In the genomic region with DNA sequence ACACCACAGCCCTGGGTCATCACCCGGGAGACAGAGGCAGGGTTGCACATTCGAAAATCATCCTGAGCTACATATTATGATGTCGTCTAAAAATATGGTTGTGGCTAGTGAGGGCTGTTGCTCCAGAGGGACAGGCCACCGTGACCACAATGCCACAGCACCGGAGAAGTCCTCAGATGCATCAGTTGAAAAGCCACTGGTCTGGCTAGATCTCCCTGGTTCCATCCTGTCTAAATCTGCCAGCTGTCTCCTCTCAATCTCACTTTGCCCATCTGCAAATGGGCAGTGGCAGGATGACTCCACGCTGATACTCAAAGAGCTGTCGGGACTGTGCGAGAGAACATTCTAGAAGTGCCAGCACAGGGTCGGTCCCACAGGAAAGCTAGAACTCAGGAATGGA, we compare ENCODE assay signal across 10 mouse cellular contexts. TPM values are rescaled to one million over a fixed set of nuclear protein-coding genes. Genes with fewer than 3 reads are reported as not detected.
DNase-seq lines count a peak whose midpoint lies in the region; ATAC-seq and TF ChIP-seq lines count a peak whose summit lies in the region.
"Had no signal": no experiment of that assay in that cellular context is flagged by ENCODE, and none has a peak within 500 bp of the region (broad histone marks: within the 10 kb centered on the region; RNA-seq: fewer than 3 reads in every experiment).

No protein-coding gene starts in this region.

- no peak for TF ChIP-seq CTCF in C2C12 (IDR thresholded peaks at IDR 0.05; ENCODE audit: control insufficient read depth, insufficient read depth, insufficient read length)

- no peak for TF ChIP-seq POLR2A in limb, embryonic 14.5 days (IDR thresholded peaks at IDR 0.05; ENCODE audit: borderline replicate concordance, extremely low read depth, insufficient read depth, insufficient read length)

- 74% methylated on average over 9 of the region's 9 CpGs for WGBS in kidney, embryonic 14.5 days
- WGBS in embryonic facial prominence, embryonic 11.5 days = 64% methylated on average over 9 of the region's 9 CpGs
- 43% methylated on average over 9 of the region's 9 CpGs for WGBS in limb, embryonic 14.5 days
- WGBS in midbrain, embryonic 16.5 days = 86% methylated on average over 9 of the region's 9 CpGs

- peaks cover 5% of the 10 kb centered on the region; the same call in 1 of the 2 replicates for H3K36me3 ChIP-seq in kidney, embryonic 14.5 days (ENCODE audit: control insufficient read depth, insufficient read depth, low read length)
- no peaks in the 10 kb centered on the region for H3K36me3 ChIP-seq in C2C12 (ENCODE audit: control insufficient read depth, insufficient read depth)
- H3K36me3 ChIP-seq in embryonic facial prominence, embryonic 11.5 days (replicated peaks; ENCODE audit: control insufficient read depth, insufficient read depth, low read depth, low read length) = no peaks in the 10 kb centered on the region; the same call in 1 of the 2 replicates
- peaks cover 31% of the 10 kb centered on the region for H3K36me3 ChIP-seq in limb, embryonic 14.5 days (ENCODE audit: control insufficient read depth, insufficient read depth, low read length)
- H3K36me3 ChIP-seq in midbrain, embryonic 16.5 days (ENCODE audit: control insufficient read depth, insufficient read depth, low read length) = no peaks in the 10 kb centered on the region

- ATAC-seq in kidney, embryonic 14.5 days (ENCODE audit: low FRiP score, low TSS enrichment) = no peak
- no peak for ATAC-seq in embryonic facial prominence, embryonic 11.5 days (replicated peaks; ENCODE audit: insufficient number of reproducible peaks, low FRiP score, low TSS enrichment, low read depth)
- no peak for ATAC-seq in limb, embryonic 14.5 days (ENCODE audit: low FRiP score, low read depth)
- ATAC-seq in midbrain, embryonic 16.5 days = no peak
- ATAC-seq: activated CD4-positive, CD25-positive, alpha-beta regulatory T cell, adult 4 months had no signal

- peaks cover 3% of the 10 kb centered on the region for H3K79me3 ChIP-seq in C2C12 (ENCODE audit: low read depth)

- DNase-seq in kidney, adult 11 months = no peak
- no peak for DNase-seq in embryonic facial prominence, embryonic 11.5 days (ENCODE audit: low spot score)
- no peak for DNase-seq in limb, embryonic 14.5 days (ENCODE audit: low spot score)
- DNase-seq in cerebellum, adult 8-10 months = no peak
- DNase-seq: heart, postnatal 14 days; kidney, adult 9 months had no signal

- peak overlapping the region; percentile 28; the same call in 1 of the 2 replicates for H3K4me3 ChIP-seq in kidney, embryonic 14.5 days (ENCODE audit: low read length)
- no peak overlapping the region for H3K4me3 ChIP-seq in C2C12 (ENCODE audit: insufficient read depth, poor library complexity, severe bottlenecking)
- peak overlapping the region; percentile 55 for H3K4me3 ChIP-seq in embryonic facial prominence, embryonic 11.5 days (ENCODE audit: low read depth, low read length)
- peak overlapping the region; percentile 63 for H3K4me3 ChIP-seq in limb, embryonic 14.5 days (replicated peaks; ENCODE audit: low read length)
- no peak overlapping the region for H3K4me3 ChIP-seq in midbrain, embryonic 16.5 days (ENCODE audit: low read depth, low read length)

- H3K4me1 ChIP-seq in kidney, embryonic 14.5 days (ENCODE audit: control insufficient read depth, insufficient read depth, low read length) = peaks cover 25% of the 10 kb centered on the region
- peaks cover 11% of the 10 kb centered on the region for H3K4me1 ChIP-seq in embryonic facial prominence, embryonic 11.5 days (ENCODE audit: control insufficient read depth, insufficient read depth, low read length)
- H3K4me1 ChIP-seq in limb, embryonic 14.5 days (ENCODE audit: control insufficient read depth, insufficient read depth, low read length) = peaks cover 35% of the 10 kb centered on the region
- H3K4me1 ChIP-seq in midbrain, embryonic 16.5 days (ENCODE audit: control insufficient read depth, insufficient read depth, low read length) = no peaks in the 10 kb centered on the region

- H3K4me2 ChIP-seq in kidney, embryonic 14.5 days (replicated peaks; ENCODE audit: low read depth, low read length) = peak overlapping the region; percentile 24
- H3K4me2 ChIP-seq in embryonic facial prominence, embryonic 11.5 days (ENCODE audit: low read depth, low read length) = peak overlapping the region; percentile 65
- peak overlapping the region; percentile 74 for H3K4me2 ChIP-seq in limb, embryonic 14.5 days (replicated peaks; ENCODE audit: low read depth, low read length, severe bottlenecking)
- H3K4me2 ChIP-seq in midbrain, embryonic 16.5 days (ENCODE audit: low read length) = no peak overlapping the region

- no peak overlapping the region for H3ac ChIP-seq in C2C12 (ENCODE audit: control insufficient read depth, insufficient read length, low read depth)

- H3K79me2 ChIP-seq in C2C12 (ENCODE audit: control insufficient read depth, insufficient read depth) = peaks cover 11% of the 10 kb centered on the region

- H3K9ac ChIP-seq in kidney, embryonic 14.5 days (ENCODE audit: low read depth, low read length) = no peak overlapping the region
- peak overlapping the region; percentile 18; the same call in 1 of the 2 replicates for H3K9ac ChIP-seq in embryonic facial prominence, embryonic 11.5 days (replicated peaks; ENCODE audit: low read length)
- H3K9ac ChIP-seq in limb, embryonic 14.5 days (ENCODE audit: low read depth, low read length, severe bottlenecking) = peak overlapping the region; percentile 66
- no peak overlapping the region for H3K9ac ChIP-seq in midbrain, embryonic 16.5 days (ENCODE audit: low read depth, low read length)

- H3K27ac ChIP-seq in kidney, embryonic 14.5 days (ENCODE audit: low read depth, low read length) = no peak overlapping the region
- no peak overlapping the region for H3K27ac ChIP-seq in embryonic facial prominence, embryonic 11.5 days (replicated peaks; ENCODE audit: low read depth, low read length)
- peak overlapping the region; percentile 82; the same call in 1 of the 2 replicates for H3K27ac ChIP-seq in limb, embryonic 14.5 days (replicated peaks; ENCODE audit: low read depth, low read length)
- H3K27ac ChIP-seq in midbrain, embryonic 16.5 days (ENCODE audit: low read length) = no peak overlapping the region

- H3K9me3 ChIP-seq in kidney, embryonic 14.5 days (ENCODE audit: control insufficient read depth, low read length) = no peaks in the 10 kb centered on the region
- no peaks in the 10 kb centered on the region for H3K9me3 ChIP-seq in embryonic facial prominence, embryonic 11.5 days (replicated peaks; ENCODE audit: control insufficient read depth, low read length)
- no peaks in the 10 kb centered on the region for H3K9me3 ChIP-seq in limb, embryonic 14.5 days (ENCODE audit: control insufficient read depth, low read length)
- H3K9me3 ChIP-seq in midbrain, embryonic 16.5 days (replicated peaks; ENCODE audit: control insufficient read depth, low read length, poor library complexity, severe bottlenecking) = no peaks in the 10 kb centered on the region

- no peaks in the 10 kb centered on the region for H3K27me3 ChIP-seq in kidney, embryonic 14.5 days (ENCODE audit: control insufficient read depth, insufficient read depth, low read length)
- H3K27me3 ChIP-seq in C2C12 (ENCODE audit: control insufficient read depth, insufficient read depth, insufficient read length) = no peaks in the 10 kb centered on the region
- H3K27me3 ChIP-seq in embryonic facial prominence, embryonic 11.5 days (ENCODE audit: control insufficient read depth, insufficient read depth, low read length) = no peaks in the 10 kb centered on the region
- no peaks in the 10 kb centered on the region for H3K27me3 ChIP-seq in limb, embryonic 14.5 days (ENCODE audit: control insufficient read depth, insufficient read depth, low read length)
- H3K27me3 ChIP-seq in midbrain, embryonic 16.5 days (ENCODE audit: control insufficient read depth, insufficient read depth, low read depth, low read length) = no peaks in the 10 kb centered on the region

TF ChIP-seq in C2C12, 6 proteins besides CTCF, POLR2A, EP300 and RAD21 (continues in another document):
- TF ChIP-seq CEBPB (IDR thresholded peaks at IDR 0.05; ENCODE audit: low read depth) = no peak
- TF ChIP-seq MAX (IDR thresholded peaks at IDR 0.05) = no peak
- peak; percentile 81 for TF ChIP-seq MYOD1 (IDR thresholded peaks at IDR 0.05; ENCODE audit: control insufficient read depth, insufficient read length, low read depth)

RNA-seq across cellular contexts. Expression of a gene that starts 1.8 kb away (rescaled TPM):
- 17.6 and 24.8 TPM in 2 replicates for polyA plus RNA-seq in kidney, embryonic 14.5 days (2014; fragmentation: Nextera tagmentation; extraction: Ambion mirVana)
- 127 TPM for polyA plus RNA-seq in C2C12 (2012; fragmentation: generic; extraction: Trizol)
- 50.8 and 54.2 TPM in 2 replicates for polyA plus RNA-seq in embryonic facial prominence, embryonic 11.5 days (2014; fragmentation: Nextera tagmentation; extraction: Ambion mirVana)
- polyA plus RNA-seq in limb, embryonic 14.5 days (2012; rRNA removed) = 86.0 and 118 TPM in 2 replicates
- polyA plus RNA-seq in limb, embryonic 14.5 days (2014; fragmentation: Nextera tagmentation; extraction: Ambion mirVana) = 107 and 117 TPM in 2 replicates
- 4.8 and 5.0 TPM in 2 replicates for polyA plus RNA-seq in midbrain, embryonic 16.5 days (2015; fragmentation: Nextera tagmentation; extraction: Ambion mirVana)
- polyA plus RNA-seq: activated CD4-positive, CD25-positive, alpha-beta regulatory T cell, adult 4 months had no signal

RNA-seq across cellular contexts. Expression of a gene that starts 26.0 kb away (rescaled TPM):
- 106 and 129 TPM in 2 replicates for polyA plus RNA-seq in kidney, embryonic 14.5 days (2014; fragmentation: Nextera tagmentation; extraction: Ambion mirVana)
- 119 TPM for polyA plus RNA-seq in C2C12 (2012; fragmentation: generic; extraction: Trizol)
- 103 and 113 TPM in 2 replicates for polyA plus RNA-seq in embryonic facial prominence, embryonic 11.5 days (2014; fragmentation: Nextera tagmentation; extraction: Ambion mirVana)
- 80.8 and 85.4 TPM in 2 replicates for polyA plus RNA-seq in limb, embryonic 14.5 days (2012; rRNA removed)
- polyA plus RNA-seq in limb, embryonic 14.5 days (2014; fragmentation: Nextera tagmentation; extraction: Ambion mirVana) = 102 and 106 TPM in 2 replicates
- polyA plus RNA-seq in midbrain, embryonic 16.5 days (2015; fragmentation: Nextera tagmentation; extraction: Ambion mirVana) = 77.8 and 84.5 TPM in 2 replicates

RNA-seq across cellular contexts. Expression of a gene that starts 26.2 kb away (rescaled TPM):
- 30.0 and 53.0 TPM in 2 replicates for polyA plus RNA-seq in kidney, embryonic 14.5 days (2014; fragmentation: Nextera tagmentation; extraction: Ambion mirVana)
- polyA plus RNA-seq in C2C12 (2012; fragmentation: generic; extraction: Trizol) = 53.4 TPM
- 52.4 and 55.4 TPM in 2 replicates for polyA plus RNA-seq in embryonic facial prominence, embryonic 11.5 days (2014; fragmentation: Nextera tagmentation; extraction: Ambion mirVana)
- 56.8 and 57.3 TPM in 2 replicates for polyA plus RNA-seq in limb, embryonic 14.5 days (2012; rRNA removed)
- 41.7 and 45.8 TPM in 2 replicates for polyA plus RNA-seq in limb, embryonic 14.5 days (2014; fragmentation: Nextera tagmentation; extraction: Ambion mirVana)
- 39.8 and 47.5 TPM in 2 replicates for polyA plus RNA-seq in midbrain, embryonic 16.5 days (2015; fragmentation: Nextera tagmentation; extraction: Ambion mirVana)

RNA-seq across cellular contexts. Expression of a gene that starts 33.9 kb away (rescaled TPM):
- polyA plus RNA-seq in kidney, embryonic 14.5 days (2014; fragmentation: Nextera tagmentation; extraction: Ambion mirVana) = 1.2 and 1.4 TPM in 2 replicates
- polyA plus RNA-seq in C2C12 (2012; fragmentation: generic; extraction: Trizol) = 0.06 TPM
- 1.2 and 2.0 TPM in 2 replicates for polyA plus RNA-seq in embryonic facial prominence, embryonic 11.5 days (2014; fragmentation: Nextera tagmentation; extraction: Ambion mirVana)
- 4.0 and 4.6 TPM in 2 replicates for polyA plus RNA-seq in limb, embryonic 14.5 days (2012; rRNA removed)
- polyA plus RNA-seq in limb, embryonic 14.5 days (2014; fragmentation: Nextera tagmentation; extraction: Ambion mirVana) = 4.9 and 5.4 TPM in 2 replicates
- polyA plus RNA-seq in midbrain, embryonic 16.5 days (2015; fragmentation: Nextera tagmentation; extraction: Ambion mirVana) = 1.6 and 2.0 TPM in 2 replicates

Comparison
In these comparisons a context has a peak if more than half of its experiments do, and no peak if none do; other contexts are left out.
1. H3K4me3 ChIP-seq: peak in kidney, embryonic 14.5 days (single experiment), embryonic facial prominence, embryonic 11.5 days (single experiment) and limb, embryonic 14.5 days (single experiment); none in C2C12 (single experiment) and midbrain, embryonic 16.5 days (single experiment).
2. H3K9ac ChIP-seq: peak in embryonic facial prominence, embryonic 11.5 days (single experiment) and limb, embryonic 14.5 days (single experiment); none in kidney, embryonic 14.5 days (single experiment) and midbrain, embryonic 16.5 days (single experiment).